Mouse (Mus musculus) stomach, embryonic 15.5 days (tissue): Measurements from ENCODE around the gene Chgb. TPM values are rescaled to one million over a fixed set of nuclear protein-coding genes. Genes with fewer than 3 reads are reported as not detected.

Experiments
- ATAC-seq: fragments of 200-750 bp; cut with Nextera tagmentation; 2 replicates; pipeline ENCODE4 v1.8.0; 2017; ENCODE audit warnings: low read depth, moderate number of reproducible peaks, moderate TSS enrichment; ENCODE audit not compliant: insufficient read depth, low FRiP score
- H3K27ac ChIP-seq: fragments of 300-500 bp; sonication (generic); 2 replicates; pipeline ENCODE4 v1.5.1; 2015; ENCODE audit warnings: mild to moderate bottlenecking, inconsistent platforms
- H3K27me3 ChIP-seq: fragments of 300-500 bp; sonication (generic); replicated peaks from 2 replicates; pipeline ENCODE4 v1.6.1; 2015; ENCODE audit warnings: inconsistent platforms
- H3K36me3 ChIP-seq: fragments of 300-500 bp; sonication (generic); 2 replicates; pipeline ENCODE4 v1.6.1; 2015; ENCODE audit warnings: inconsistent platforms
- H3K4me1 ChIP-seq: fragments of 300-500 bp; sonication (generic); 2 replicates; pipeline ENCODE4 v1.6.1; 2015; ENCODE audit warnings: inconsistent platforms
- H3K4me2 ChIP-seq: fragments of 300-500 bp; sonication (generic); 2 replicates; pipeline ENCODE4 v1.6.1; 2015; ENCODE audit warnings: mild to moderate bottlenecking, inconsistent platforms
- H3K4me3 ChIP-seq: fragments of 300-500 bp; sonication (generic); replicated peaks from 2 replicates; pipeline ENCODE4 v1.5.1; 2015; ENCODE audit warnings: inconsistent platforms
- H3K9ac ChIP-seq: fragments of 300-500 bp; sonication (generic); 2 replicates; pipeline ENCODE4 v1.6.1; 2015; ENCODE audit warnings: inconsistent platforms
- H3K9me3 ChIP-seq: fragments of 300-500 bp; sonication (generic); 2 replicates; pipeline ENCODE4 v1.6.1; 2016; ENCODE audit warnings: inconsistent platforms
- WGBS: fragments of 180-500 bp; shearing (Covaris S2); methylation state at CpG from one replicate; pipeline ENCODE4 v1.1.7; 2015; 5-methylcytosine and 5-hydroxymethylcytosine counted together
- polyA plus RNA-seq: library from polyadenylated mRNA; unstranded; fragments of >200 nt; fragmentation: Nextera tagmentation; extraction: Ambion mirVana; gene quantifications from 2 replicates; pipeline ENCODE4 v1.2.1, GENCODE M21; 2015

Gene Chgb
- polyA plus RNA-seq: 22.4 and 28.1 TPM in 2 replicates

DNA sequence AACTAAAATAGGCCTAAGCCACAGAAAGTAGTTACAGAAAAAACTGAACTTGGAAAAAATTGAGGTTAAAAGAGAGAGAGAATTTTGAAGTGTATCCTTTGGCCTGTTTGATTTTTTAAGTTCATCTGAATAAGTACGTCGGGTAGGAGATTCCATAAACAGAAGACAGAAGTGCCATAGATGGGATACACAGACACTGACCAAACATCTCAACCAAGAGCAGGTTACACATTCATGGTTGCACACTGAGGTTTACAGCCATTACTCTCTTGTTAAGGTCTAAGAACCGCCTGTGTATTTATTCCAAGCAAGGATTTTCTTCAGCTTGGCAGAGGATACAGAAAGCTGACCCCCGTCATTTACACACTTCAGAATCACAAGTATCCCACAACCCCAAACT is at the start of gene Chgb:
TSS of gene Chgb (plus strand) at position 301 of the 400 bp plus-strand sequence.
- 10% methylated on average over 4 of the region's 4 CpGs for WGBS
- ATAC-seq: no peak
- no peaks in the 10 kb centered on the region for H3K9me3 ChIP-seq

DNA sequence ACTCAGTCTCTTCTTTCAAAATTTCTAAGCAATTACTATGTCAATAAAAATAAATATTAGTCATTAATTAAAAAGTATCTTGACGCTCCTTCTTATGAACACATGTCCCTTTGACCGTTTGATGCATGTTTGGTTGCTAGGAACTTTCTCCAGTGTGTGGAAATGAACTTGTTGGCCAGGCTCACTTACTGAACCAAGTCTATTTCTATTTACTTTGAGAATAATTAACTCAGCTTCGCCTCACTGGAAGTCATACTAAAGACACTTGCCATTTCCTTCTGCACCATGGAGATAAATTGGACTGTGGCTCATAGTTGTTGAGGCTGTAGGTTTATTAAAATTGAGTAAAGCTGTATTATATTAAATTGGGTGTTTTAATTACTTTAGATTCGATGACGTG is 48.1 kb upstream of the Chgb start:
- no peak overlapping the region for H3K27ac ChIP-seq
- no peaks in the 10 kb centered on the region for H3K9me3 ChIP-seq
- ATAC-seq: no peak
- WGBS: 53% methylated on average over 5 of the region's 5 CpGs
- no peaks in the 10 kb centered on the region for H3K27me3 ChIP-seq
- no peaks in the 10 kb centered on the region for H3K36me3 ChIP-seq
- no peaks in the 10 kb centered on the region for H3K4me1 ChIP-seq
- no peak overlapping the region for H3K4me2 ChIP-seq
- no peak overlapping the region for H3K4me3 ChIP-seq
- no peak overlapping the region for H3K9ac ChIP-seq

More for the DNA sequence above, at the start of gene Chgb:
- no peaks in the 10 kb centered on the region for H3K36me3 ChIP-seq
- no peak within 1 kb of the TSS for H3K9ac ChIP-seq
- no peaks in the 10 kb centered on the region for H3K27me3 ChIP-seq
- no peak within 1 kb of the TSS for H3K27ac ChIP-seq
- H3K4me2 ChIP-seq: peak within 1 kb of the TSS; percentile 84
- H3K4me3 ChIP-seq: peak within 1 kb of the TSS; percentile 35
- peaks cover 4% of the 10 kb centered on the region; the same call in 1 of the 2 replicates for H3K4me1 ChIP-seq

DNA sequence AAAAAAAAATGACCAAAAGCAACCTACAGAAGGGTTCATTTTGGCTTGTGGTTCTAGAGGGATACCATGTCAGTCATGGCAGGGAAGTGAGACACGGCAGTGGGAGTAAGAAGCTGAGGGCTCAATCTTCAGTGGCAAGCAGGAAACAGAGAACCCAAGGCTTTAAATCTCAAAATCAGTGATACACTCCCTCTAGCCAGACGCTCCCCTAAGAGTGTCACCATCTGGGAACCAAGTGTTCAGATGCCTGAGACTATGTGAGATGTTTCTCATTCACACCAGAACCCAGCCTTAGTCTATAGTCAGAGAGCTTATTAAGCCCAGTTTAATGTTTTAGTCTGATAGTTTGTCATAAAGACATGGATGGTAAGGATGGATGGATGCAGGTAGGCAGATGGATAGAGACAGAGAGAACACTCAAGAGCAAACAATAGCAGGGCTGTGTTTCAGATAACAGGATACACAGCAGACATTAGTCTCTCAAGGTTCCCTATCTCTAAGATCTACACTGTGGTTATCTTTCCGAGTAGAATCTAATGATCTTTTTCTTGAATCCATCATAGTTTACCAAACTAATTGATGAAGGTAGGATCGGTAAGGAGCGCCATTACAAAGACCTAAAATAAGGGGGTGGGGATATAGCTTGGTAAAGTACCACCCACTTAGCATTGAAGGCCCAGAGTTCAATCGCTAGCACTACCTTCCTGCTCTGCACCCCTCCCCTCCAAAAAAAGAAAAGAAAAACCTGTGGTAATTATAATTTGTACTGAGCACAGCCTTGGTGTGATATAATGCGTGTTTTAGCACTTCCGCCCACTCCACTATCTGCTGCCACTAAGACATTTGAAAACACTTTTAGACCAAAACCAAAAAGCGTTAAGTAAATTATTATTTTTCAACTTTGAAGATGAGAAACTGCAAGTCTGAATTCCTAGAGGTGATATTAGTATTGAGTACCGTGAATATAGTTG is 47.2 kb upstream of the Chgb start:
- WGBS: 88% methylated on average over 10 of the region's 10 CpGs
- Histone ChIP-seq H3K4me2 (no peak overlapping the region), H3K36me3 (no peaks in the 10 kb centered on the region), H3K4me1 (no peaks in the 10 kb centered on the region), H3K27me3 (no peaks in the 10 kb centered on the region), H3K9me3 (no peaks in the 10 kb centered on the region), H3K9ac (no peak overlapping the region), H3K27ac (no peak overlapping the region), H3K4me3 (no peak overlapping the region)
- no peak for ATAC-seq

DNA sequence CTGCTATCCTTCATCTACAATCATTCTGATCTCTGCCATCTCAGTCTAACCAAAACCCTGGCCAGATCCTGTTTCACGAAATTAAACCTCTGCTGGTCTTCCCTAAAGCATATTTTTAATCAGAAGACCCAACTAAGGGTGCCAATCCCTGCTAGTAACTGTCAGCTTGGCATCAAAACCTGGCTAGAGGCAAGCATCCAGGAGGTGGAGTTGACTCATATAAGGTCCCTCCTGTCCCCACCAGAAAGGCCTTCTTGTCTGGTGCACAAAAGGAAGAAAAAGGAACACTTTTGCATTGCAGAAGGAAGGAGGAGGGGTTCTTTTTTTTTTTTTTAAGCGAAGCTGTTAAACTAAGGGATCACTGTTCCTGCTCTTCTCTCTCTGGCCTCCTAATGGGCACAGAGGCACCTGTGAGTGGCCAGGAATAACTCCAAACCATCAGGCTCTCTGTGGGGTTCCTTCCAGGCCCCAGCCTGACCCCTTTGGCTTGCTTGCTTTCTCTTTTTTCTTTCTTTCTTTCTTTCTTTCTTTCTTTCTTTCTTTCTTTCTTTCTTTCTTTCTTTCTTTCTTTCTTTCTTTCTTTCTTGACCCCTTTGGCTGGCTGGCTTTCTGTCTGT is 42.2 kb upstream of the Chgb start:
- Histone ChIP-seq H3K9me3 (no peaks in the 10 kb centered on the region), H3K27me3 (no peaks in the 10 kb centered on the region), H3K4me1 (no peaks in the 10 kb centered on the region), H3K9ac (no peak overlapping the region), H3K4me2 (no peak overlapping the region), H3K27ac (no peak overlapping the region), H3K4me3 (no peak overlapping the region), H3K36me3 (no peaks in the 10 kb centered on the region)
- WGBS: 59% methylated on average over 2 of the region's 2 CpGs
- ATAC-seq: no peak

DNA sequence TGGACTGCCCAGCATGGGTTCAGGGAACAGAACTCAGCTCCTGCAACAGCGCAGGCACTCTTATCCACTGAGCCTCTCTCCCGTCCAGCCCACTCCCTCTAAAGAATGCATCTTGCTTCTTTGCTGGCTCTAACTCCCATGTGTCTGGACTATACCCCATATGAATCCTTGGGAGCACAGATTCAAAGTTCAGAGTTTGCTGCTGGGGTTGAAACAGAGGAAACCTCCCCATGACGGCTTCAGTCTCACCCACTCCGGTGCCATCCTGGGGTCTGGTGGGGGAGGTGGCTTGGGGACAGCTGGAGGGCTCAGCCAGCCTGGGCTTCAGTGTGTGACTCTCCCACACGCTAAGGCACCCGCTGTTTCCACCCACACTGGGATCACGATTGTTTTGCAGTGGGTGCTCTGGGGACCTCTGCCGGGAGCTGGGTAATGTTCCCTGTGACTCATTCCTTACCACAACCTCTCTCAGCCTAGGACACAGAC is 39.2 kb upstream of the Chgb start:
- Histone ChIP-seq H3K27ac (no peak overlapping the region), H3K27me3 (no peaks in the 10 kb centered on the region), H3K4me1 (no peaks in the 10 kb centered on the region), H3K4me2 (no peak overlapping the region), H3K9ac (no peak overlapping the region), H3K36me3 (no peaks in the 10 kb centered on the region), H3K4me3 (no peak overlapping the region), H3K9me3 (no peaks in the 10 kb centered on the region)
- ATAC-seq: no peak
- WGBS: 68% methylated on average over 8 of the region's 8 CpGs

DNA sequence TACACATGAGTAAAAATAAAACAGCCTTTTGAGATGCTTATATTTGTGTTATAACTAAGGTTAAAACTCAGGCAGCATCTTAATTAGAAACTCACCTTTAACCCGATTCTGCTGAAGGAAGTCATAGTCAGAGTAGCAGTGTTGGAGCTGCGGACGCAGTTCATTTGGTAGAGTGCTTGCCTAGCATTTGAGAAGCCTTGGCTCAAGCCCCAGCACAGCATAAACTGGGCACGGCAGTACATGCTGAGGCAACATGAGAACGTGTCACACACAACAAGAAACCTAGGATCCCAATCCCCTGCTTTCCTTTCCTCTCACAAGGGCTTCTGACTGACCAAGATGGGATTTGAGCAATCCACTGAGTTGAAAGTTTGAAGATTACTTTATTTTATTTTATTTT is 36.2 kb upstream of the Chgb start:
- Histone ChIP-seq H3K4me3 (no peak overlapping the region), H3K27ac (no peak overlapping the region), H3K36me3 (no peaks in the 10 kb centered on the region), H3K9ac (no peak overlapping the region), H3K4me2 (no peak overlapping the region), H3K9me3 (no peaks in the 10 kb centered on the region), H3K27me3 (no peaks in the 10 kb centered on the region), H3K4me1 (no peaks in the 10 kb centered on the region)
- 91% methylated on average over 5 of the region's 5 CpGs for WGBS
- ATAC-seq: no peak

DNA sequence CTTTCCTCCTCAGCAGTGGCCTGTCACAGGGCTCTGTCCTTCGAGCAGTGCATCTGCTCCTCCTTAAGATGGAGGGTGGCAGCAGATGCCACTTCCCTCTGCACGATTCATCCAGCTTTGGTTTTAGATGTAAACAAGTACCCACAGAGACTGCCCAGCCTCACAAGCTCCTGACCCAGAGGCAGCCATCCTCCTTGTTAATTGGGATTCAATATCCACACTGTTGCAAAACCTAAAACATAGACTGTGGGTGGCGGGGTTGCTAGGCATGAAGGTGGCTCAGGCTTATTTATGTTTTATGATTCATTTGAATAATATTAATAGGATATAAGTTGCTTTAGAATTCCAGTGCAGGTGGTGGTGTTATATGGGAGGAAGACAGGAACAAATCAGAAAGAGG is 35.0 kb upstream of the Chgb start:
- H3K9me3 ChIP-seq: no peaks in the 10 kb centered on the region
- no peaks in the 10 kb centered on the region for H3K36me3 ChIP-seq
- H3K27ac ChIP-seq: no peak overlapping the region
- H3K4me1 ChIP-seq: no peaks in the 10 kb centered on the region
- H3K27me3 ChIP-seq: no peaks in the 10 kb centered on the region
- WGBS: 85% methylated on average over 3 of the region's 3 CpGs
- no peak overlapping the region for H3K4me3 ChIP-seq
- no peak overlapping the region for H3K9ac ChIP-seq
- H3K4me2 ChIP-seq: no peak overlapping the region
- ATAC-seq: no peak

DNA sequence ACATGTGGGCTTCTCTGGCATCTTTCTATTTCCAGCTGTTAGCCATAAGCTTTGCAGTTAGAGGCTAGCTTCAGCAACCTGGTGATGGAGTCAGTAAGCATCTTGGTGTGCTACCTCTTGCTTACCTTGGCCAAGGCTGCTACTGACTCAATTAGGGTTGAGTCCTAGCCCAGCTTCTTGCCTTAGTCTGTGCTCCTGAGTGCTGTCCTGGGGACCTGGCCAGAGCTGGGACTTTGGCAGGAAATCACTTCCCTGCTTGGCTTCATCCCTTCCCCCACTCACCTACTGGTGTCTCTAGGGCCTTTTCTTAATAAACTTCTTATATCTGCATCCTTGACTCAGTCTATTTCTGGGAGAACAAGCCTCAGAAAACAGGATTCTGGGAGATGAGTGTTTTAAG is 30.4 kb upstream of the Chgb start:
- H3K9me3 ChIP-seq: no peaks in the 10 kb centered on the region
- no peak overlapping the region for H3K4me3 ChIP-seq
- no peaks in the 10 kb centered on the region for H3K4me1 ChIP-seq
- H3K4me2 ChIP-seq: no peak overlapping the region
- H3K36me3 ChIP-seq: no peaks in the 10 kb centered on the region
- no peak overlapping the region for H3K27ac ChIP-seq
- H3K9ac ChIP-seq: no peak overlapping the region
- no peak for ATAC-seq
- H3K27me3 ChIP-seq: no peaks in the 10 kb centered on the region

DNA sequence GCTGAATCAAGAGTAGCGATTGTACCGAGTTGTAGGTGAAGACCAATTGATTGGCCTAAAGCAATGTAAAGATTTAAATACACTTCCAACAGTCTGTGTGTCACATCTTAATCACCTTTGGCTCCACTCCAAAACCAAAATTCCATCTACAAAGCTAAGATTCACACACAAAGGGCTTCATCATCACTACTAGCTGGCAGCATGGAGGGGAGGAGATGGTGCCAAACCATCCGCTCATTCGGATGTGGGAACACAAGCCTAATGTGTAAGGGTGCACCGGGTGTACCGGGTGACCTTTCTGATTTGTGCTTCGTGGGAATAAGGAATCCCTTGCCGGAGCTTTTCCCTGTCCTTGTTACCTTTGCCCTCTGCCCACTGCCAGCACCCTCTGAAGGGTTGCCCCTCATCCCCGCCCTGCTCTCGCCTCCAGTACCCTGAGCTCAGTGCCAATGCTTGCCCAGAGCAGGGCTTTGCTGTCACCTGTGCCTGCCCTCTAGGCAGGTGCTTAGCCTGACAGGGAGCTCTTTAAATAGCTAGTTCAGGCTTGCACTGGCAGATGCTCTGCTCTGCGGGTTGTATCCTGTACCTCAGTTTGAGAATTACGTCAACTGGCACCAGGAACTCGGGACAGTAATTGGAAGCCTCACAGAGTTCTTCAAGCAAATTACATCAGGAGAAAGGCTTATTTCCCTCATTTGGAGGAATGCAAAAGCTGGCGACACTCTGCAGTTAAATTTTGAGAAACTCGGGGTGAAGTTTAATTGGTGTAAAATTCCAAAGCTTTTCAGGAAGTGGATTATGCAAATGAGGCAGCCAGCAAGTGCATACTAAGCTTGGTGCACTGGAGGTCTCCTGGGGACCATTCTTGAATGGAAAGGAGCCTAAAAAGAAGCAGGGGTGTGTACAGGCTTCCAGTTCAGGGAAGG is 29.7 kb upstream of the Chgb start:
- H3K4me2 ChIP-seq: no peak overlapping the region
- H3K4me1 ChIP-seq: no peaks in the 10 kb centered on the region
- ATAC-seq: no peak
- no peaks in the 10 kb centered on the region for H3K9me3 ChIP-seq
- WGBS: 72% methylated on average over 15 of the region's 15 CpGs
- H3K27me3 ChIP-seq: no peaks in the 10 kb centered on the region
- no peaks in the 10 kb centered on the region for H3K36me3 ChIP-seq
- no peak overlapping the region for H3K27ac ChIP-seq
- H3K9ac ChIP-seq: no peak overlapping the region
- no peak overlapping the region for H3K4me3 ChIP-seq

DNA sequence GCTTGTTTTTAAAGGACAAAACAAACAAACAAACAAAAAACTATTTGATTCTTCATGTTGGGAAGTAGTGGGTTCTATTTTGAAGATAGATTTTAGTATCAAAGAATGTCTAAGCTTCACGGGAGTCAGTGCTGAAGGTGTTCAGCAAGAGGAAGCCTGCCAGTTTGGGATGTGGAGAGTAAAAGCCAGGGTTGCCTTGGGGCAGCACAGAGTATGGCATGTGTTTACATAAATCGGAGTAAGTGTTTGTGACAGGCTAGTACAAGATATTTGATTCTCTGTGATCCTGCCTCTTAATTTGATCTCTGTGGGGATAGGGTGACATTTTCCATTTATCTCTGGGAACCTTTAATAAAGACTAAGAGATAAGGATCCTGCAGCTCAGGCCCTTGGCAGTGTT is 28.7 kb upstream of the Chgb start:
- Histone ChIP-seq H3K4me2 (no peak overlapping the region), H3K27ac (no peak overlapping the region), H3K9me3 (no peaks in the 10 kb centered on the region), H3K4me1 (no peaks in the 10 kb centered on the region), H3K4me3 (no peak overlapping the region), H3K36me3 (no peaks in the 10 kb centered on the region), H3K9ac (no peak overlapping the region), H3K27me3 (no peaks in the 10 kb centered on the region)
- WGBS: 44% methylated on average over 2 of the region's 2 CpGs
- no peak for ATAC-seq

DNA sequence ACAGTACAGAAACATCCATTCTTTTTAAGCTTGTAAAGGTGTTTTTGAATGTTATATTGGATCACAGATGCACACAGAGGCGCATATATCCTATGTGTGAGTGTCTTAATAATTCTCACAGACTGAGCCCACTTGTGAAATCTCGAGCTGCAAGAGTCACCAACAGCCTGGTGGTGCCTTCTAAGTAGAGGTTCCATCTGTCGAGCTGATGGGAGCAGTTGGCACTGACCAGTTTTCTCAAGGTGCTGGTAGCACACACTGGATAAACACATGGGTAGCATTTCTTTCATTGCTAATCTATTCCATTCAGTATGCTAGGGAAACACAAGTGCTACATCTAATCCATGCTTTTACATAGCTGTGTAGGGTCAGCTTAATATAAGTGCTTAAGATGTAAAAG is 27.9 kb upstream of the Chgb start:
- ATAC-seq: no peak
- Histone ChIP-seq H3K9me3 (no peaks in the 10 kb centered on the region), H3K27me3 (no peaks in the 10 kb centered on the region), H3K27ac (no peak overlapping the region), H3K9ac (no peak overlapping the region), H3K36me3 (no peaks in the 10 kb centered on the region), H3K4me1 (no peaks in the 10 kb centered on the region), H3K4me3 (no peak overlapping the region), H3K4me2 (no peak overlapping the region)
- WGBS: 79% methylated on average over 3 of the region's 3 CpGs
